ENCODE assay signal across 19 mouse cellular contexts in genomic region chr9:47652203-47652602, GRCm38 (mm10).
"Had no signal": no experiment of that assay in that cellular context is flagged by ENCODE, and none has a peak within 500 bp of the region (broad histone marks: within the 10 kb centered on the region; RNA-seq: fewer than 3 reads in every experiment).

No protein-coding gene starts in this region.

- H3K27me3 ChIP-seq: limb, embryonic 12.5 days; limb, embryonic 15.5 days; liver, embryonic 13.5 days; megakaryocyte, embryonic 14.5 days; midbrain, embryonic 13.5 days; neural tube, embryonic 13.5 days; stomach, embryonic 15.5 days had no signal

- ATAC-seq: intestine, embryonic 16.5 days; midbrain, embryonic 13.5 days; midbrain, embryonic 16.5 days had no signal

- H3K36me3 ChIP-seq: limb, embryonic 12.5 days; limb, embryonic 15.5 days; liver, embryonic 13.5 days; midbrain, embryonic 10.5 days; midbrain, embryonic 13.5 days; neural tube, embryonic 13.5 days; stomach, embryonic 15.5 days had no signal

- H3K4me1 ChIP-seq: liver, embryonic 13.5 days; megakaryocyte, embryonic 14.5 days; stomach, embryonic 15.5 days had no signal

- H3K4me3 ChIP-seq: limb, embryonic 12.5 days; limb, embryonic 15.5 days; liver, embryonic 13.5 days; megakaryocyte, embryonic 14.5 days; midbrain, embryonic 10.5 days; midbrain, embryonic 13.5 days; myocyte; neural tube, embryonic 13.5 days; stomach, embryonic 15.5 days had no signal

- DNase-seq: kidney, postnatal 25 days; left cerebral cortex, postnatal 4 days; liver, embryonic 13.5 days; lung, adult 2 months; retina, postnatal 1 day; right cerebral cortex, postnatal 4 days; spleen, adult 18-20 months; thymus, postnatal 25 days had no signal

- H3K27ac ChIP-seq: kidney, postnatal 0 days; limb, embryonic 12.5 days; limb, embryonic 15.5 days; liver, embryonic 13.5 days; midbrain, embryonic 10.5 days; midbrain, embryonic 13.5 days; neural tube, embryonic 13.5 days; stomach, embryonic 15.5 days had no signal

- H3K4me2 ChIP-seq: limb, embryonic 12.5 days; limb, embryonic 15.5 days; liver, embryonic 13.5 days; midbrain, embryonic 13.5 days; neural tube, embryonic 13.5 days; stomach, embryonic 15.5 days had no signal

- H3K9me3 ChIP-seq: limb, embryonic 12.5 days; limb, embryonic 15.5 days; liver, embryonic 13.5 days; midbrain, embryonic 10.5 days; midbrain, embryonic 13.5 days; neural tube, embryonic 13.5 days; stomach, embryonic 15.5 days had no signal

- H3K9ac ChIP-seq: limb, embryonic 12.5 days; limb, embryonic 15.5 days; liver, embryonic 13.5 days; midbrain, embryonic 13.5 days; neural tube, embryonic 13.5 days; stomach, embryonic 15.5 days had no signal
